Mouse (Mus musculus) retina, adult 2 months (tissue): Measurements from ENCODE around the gene Klhl20.
"Not testable (repeated sequence)": the region's sequence is repeated elsewhere in the genome, so short reads cannot be mapped to it uniquely, and the experiment has no call there.

Experiments used
- DNase-seq: peaks from one replicate; pipeline ENCODE4 v3.0.0-alpha.2; 2012; ENCODE audit warnings: low read depth, low spot score

The Klhl20 gene

DNA sequence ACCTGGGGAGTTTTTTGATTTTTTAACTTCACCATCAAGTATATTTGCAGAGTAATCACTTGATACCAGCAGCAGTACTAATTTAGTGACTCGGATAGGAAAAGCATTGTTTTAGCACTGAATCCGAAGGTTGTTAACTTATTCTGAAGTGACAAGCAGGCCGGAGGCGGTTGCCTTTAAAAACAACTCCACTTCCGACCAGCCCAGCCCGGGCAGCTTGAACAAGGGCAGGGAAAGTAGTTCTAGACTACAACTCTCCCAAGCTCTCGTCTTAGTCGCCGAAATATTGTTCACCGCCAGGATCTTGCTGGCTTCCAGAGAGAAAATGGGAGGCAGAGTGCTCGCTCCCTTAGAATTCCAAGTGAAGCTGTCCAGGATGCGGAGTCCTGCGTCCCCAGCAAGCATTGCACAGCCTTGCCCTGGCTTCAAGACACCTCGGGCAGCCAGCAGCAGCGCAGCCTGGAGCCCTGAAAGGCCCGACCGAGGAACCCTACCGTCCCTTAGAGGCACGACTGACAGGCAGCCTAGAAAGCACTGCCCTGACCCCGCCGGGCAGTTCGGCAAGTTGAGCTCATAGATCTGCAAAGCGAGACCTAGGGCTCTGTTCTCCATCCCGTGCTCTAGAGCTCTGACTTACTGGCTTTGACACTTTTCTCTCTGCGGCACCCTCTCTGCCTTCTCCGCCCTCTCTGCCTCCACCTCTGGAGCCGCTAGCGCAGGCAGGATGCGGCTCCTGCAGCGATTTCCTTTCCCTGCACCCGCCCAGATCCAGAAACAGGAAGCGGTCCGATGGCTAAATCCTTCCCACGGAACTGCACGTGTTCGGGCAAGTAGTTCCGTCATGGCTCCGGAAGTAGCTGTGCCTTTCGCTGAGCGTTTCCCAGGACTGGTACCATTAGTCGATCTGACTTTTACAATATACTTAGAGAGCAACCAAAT, at the start of gene Klhl20:
TSS of gene Klhl20 (minus strand) at position 786 of the 939 bp plus-strand sequence.
- DNase-seq = peak; percentile 96

GRCm38 (mm10) chr1:161180674-161181073, 49.4 kb upstream of the Klhl20 start:
- peak; percentile 23 for DNase-seq

GRCm38 (mm10) chr1:161170651-161171050, 39.3 kb upstream of the Klhl20 start:
- peak; percentile 23 for DNase-seq

GRCm38 (mm10) chr1:161160266-161160665, 29.0 kb upstream of the Klhl20 start:
- no peak for DNase-seq

- DNase-seq = no peak
Observed at GRCm38 (mm10) chr1:161159214-161159613, 27.9 kb upstream of the Klhl20 start, which contains the start of gene Tex50. Gene Tex50, minus strand, starts transcription at chr1:161159314.

DNA sequence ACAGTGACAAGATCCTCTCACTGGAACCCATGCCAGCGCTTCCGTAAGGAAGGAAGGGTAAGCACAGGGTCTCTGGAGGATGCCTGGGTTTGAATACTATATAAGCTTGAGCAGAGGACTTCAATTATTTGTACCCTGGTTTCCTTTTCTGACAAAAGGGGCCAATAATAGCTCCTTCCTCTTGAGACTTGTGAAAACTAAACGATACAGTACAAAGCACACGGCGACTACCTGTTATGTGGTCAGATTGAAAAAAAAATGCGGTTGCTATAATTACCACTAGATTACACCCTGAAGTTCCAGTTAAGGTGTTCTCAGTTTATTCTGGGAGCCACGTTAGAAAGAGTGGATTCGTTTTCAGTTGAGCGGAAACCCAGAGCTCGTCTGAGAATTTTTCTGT, 25.2 kb upstream of the Klhl20 start:
- no peak for DNase-seq

GRCm38 (mm10) chr1:161151098-161151497, 19.8 kb upstream of the Klhl20 start:
- no peak for DNase-seq

- no peak for DNase-seq
Observed at GRCm38 (mm10) chr1:161147888-161148287, 16.6 kb upstream of the Klhl20 start.

- DNase-seq = not testable (repeated sequence)
Observed at GRCm38 (mm10) chr1:161145611-161146010, 14.3 kb upstream of the Klhl20 start.

DNA sequence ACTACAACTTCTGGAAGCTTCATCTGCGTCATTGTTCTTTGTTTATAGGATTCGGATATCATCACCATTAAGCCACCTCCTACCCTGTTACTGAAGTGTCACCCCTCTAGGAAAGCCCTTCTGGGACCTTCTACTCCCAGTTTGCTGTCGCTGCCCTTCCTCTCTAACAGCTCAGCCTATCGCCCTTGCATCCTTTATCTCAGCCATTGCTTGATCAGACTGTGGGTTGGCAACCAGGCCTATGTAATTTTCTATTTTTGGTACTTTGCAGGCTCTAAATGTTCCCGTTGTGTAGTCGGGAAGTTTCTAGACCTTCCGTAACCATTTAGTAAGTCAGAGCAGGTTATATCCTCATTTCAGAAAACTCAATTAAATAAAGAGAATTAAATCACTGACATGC, 11.9 kb upstream of the Klhl20 start:
- no peak for DNase-seq

DNA sequence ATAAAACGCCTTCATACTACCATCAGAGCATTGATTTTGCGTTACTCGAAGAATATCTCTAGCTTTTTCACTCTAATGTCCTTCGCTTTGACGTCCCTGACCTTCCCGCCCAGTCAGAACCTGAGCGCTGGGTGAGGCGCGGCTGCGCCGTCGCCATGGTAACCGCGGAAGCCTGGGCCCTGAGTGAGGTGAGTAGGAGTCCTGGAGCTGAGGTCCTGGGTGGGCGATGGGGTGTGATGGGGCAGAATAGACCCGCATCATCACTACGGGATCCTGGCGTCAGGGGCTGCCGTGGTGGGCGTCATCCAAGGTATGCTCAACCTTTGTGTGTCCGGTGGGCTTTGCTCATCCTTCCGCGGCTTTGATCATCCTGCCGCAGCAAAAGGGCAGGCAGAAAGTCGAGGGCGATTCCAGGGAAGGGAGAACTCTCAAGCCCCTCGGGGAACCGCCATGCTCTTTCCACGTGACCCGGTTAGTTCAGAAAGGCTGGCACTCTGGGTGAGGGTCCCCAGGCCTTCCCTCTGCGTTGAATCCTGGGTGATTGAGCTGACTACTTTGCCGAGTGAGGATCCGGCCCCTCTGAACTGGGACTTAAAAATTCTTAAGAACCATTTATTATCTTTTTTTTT, 11.3 kb upstream of the Klhl20 start, which contains the start of gene Ankrd45:
TSS of gene Ankrd45 (plus strand) at position 161 of the 629 bp plus-strand sequence.
- no peak for DNase-seq

- DNase-seq = no peak
Observed at GRCm38 (mm10) chr1:161140026-161140762, 8.9 kb upstream of the Klhl20 start.

DNA sequence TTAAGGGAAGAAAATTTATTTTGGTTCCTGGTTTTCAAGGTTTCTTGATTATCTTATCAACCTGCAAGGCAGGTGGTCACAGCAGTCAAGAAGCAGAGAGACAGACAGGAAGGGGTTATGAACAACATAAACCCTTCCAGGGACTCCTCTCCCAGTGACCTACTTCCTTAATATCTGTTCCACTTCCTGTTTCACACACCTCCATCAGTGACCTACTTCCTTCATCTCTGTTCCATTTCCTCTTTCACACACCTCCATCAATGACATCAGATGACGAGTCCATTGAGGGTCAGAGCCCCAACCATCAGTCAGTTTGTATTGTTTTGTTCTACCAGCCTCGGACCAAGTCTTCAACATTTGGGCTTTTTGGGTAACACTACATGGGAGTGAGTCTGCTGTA, 8.2 kb upstream of the Klhl20 start:
- DNase-seq = no peak

GRCm38 (mm10) chr1:161126461-161126860, 4.8 kb downstream of the Klhl20 start:
- DNase-seq = no peak

GRCm38 (mm10) chr1:161122661-161123418, 8.5 kb downstream of the Klhl20 start:
- DNase-seq = no peak

DNA sequence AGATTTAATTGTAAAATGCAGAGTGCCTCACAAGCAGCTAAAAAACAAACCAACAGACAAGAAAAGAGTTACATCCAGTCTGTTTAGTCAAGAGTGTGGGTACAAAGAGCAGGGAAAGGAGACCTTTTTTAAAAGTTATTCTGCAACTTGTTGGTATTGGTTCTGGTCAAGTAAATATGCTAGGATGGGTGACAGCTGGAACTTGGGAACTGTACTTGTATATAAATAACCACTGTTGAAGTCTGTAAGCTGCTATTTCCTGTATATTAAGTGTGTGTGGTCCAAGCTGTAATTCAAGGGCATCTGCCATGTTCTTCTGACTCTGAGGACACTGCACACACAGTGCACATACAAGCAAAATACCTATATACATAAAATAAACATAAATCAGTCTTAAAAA, 16.7 kb downstream of the Klhl20 start:
- no peak for DNase-seq

DNA sequence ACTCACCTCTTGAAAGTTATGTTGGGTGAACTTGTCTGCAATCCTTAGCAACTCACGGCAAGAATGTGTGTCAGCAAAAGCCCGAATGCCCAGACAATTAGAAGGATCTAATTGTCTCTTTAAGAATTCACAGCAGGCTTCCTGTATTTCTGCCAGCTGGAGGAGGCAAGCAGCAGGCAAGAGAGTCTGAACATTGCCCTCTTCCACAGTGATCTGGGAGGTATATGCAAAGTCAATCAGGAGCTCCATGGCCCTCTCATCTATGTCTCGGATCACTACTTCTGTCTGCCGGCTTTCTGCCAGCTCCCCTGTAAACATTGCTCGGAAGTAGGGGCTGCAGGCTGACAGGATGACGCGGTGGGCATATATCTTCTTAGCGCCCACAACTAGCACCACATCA, 22.1 kb downstream of the Klhl20 start:
- DNase-seq = no peak

DNA sequence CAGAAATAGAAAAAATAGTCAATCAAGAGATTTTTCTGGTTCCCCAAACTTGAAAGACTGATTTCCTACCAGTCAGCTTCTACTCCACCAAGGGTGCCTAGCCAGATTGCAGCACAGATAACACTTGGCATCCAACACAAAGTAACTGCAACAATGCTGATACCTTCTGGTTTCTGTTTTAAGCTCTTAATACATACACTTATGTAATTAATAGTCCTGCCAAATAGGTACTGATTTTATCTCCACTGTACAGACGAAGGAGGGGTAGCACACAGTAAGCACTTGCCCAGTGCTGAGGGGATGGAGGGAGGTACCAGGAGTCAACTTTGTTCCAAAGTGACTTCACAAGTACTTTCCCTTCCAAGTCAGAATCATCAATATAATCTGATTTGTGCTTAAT, 27.5 kb downstream of the Klhl20 start:
- DNase-seq = no peak

- no peak for DNase-seq
Observed at GRCm38 (mm10) chr1:161099721-161100405, 31.4 kb downstream of the Klhl20 start.

- no peak for DNase-seq
Observed at GRCm38 (mm10) chr1:161077243-161077642, 54.1 kb downstream of the Klhl20 start.

DNA sequence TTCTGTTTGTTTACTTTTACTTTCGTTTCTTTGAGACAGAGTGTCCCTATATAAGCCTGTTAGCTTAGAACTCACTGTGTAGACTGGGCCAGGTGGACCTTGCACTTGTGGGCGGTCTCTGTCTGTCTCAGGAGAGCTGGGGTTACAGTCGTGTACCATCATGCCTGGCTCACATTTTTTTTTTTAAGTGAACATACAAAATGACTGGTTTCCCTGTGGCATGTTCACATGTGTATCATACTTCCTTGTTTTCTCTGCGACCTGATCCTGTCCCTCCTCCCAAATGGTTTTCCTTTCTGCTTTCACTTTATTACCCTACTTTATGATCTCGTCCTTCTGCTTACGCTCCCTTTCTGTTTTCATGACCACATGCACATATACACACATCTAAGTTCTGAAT, 55.1 kb downstream of the Klhl20 start:
- DNase-seq = no peak
